Mouse (Mus musculus) C2C12 (cell line): ENCODE measurements around the gene Kdm8.

ENCODE experiments used
- CTCF ChIP-seq: IDR thresholded peaks from one replicate; pipeline ENCODE4 v1.5.1; 2011; ENCODE audit not compliant: control insufficient read depth, insufficient read depth, insufficient read length
- MYOD1 ChIP-seq: IDR thresholded peaks from one replicate; pipeline ENCODE4 v1.6.1; 2011; ENCODE audit warnings: low read depth; ENCODE audit not compliant: control insufficient read depth, insufficient read length
- USF1 ChIP-seq: IDR thresholded peaks from one replicate; pipeline ENCODE4 v1.6.1; 2011; ENCODE audit warnings: low read depth, mild to moderate bottlenecking, control low read depth, moderate library complexity

DNA sequence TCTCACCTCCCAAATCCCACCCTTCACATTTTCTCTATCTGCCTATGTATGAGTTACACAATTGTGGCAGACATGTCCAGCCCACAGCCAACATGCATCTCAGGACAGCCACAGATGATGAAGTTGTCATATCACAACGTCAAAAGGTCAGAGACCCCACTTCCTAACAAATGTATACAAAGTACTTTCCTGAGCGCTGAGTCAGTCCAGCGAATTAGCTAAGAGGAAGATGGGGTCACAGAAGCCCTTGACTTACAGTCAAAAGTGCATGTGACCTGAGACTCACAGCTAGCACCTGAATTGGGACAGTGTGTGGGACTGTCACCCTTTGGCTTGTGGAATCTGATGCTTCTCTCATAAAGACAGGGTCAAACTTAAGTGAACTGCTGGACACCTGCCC is 37.9 kb downstream of the Kdm8 start:
- TF ChIP-seq MYOD1 (no peak), CTCF (no peak), USF1 (no peak)
